Mouse (Mus musculus) cerebellum, adult 2 months (tissue): ENCODE measurements around the gene Popdc3. TPM values are rescaled to one million over a fixed set of nuclear protein-coding genes. Genes with fewer than 3 reads are reported as not detected.

ENCODE experiments used
- DNase-seq, 2 experiments: peaks; one replicate each; pipeline ENCODE4 v3.0.0; 2021
- H3K27ac ChIP-seq: fragments of 200-500 bp; 2 replicates; pipeline ENCODE4 v1.5.1; 2012; ENCODE audit warnings: low read length, control low read depth, inconsistent platforms; ENCODE audit not compliant: insufficient read depth
- H3K27me3 ChIP-seq: fragments of 200-500 bp; 2 replicates; pipeline ENCODE4 v1.6.1; 2012; ENCODE audit warnings: inconsistent platforms, mild to moderate bottlenecking, low read length, moderate library complexity; ENCODE audit not compliant: control insufficient read depth, insufficient read depth
- H3K4me1 ChIP-seq: fragments of 200-500 bp; 2 replicates; pipeline ENCODE4 v1.6.1; 2011; ENCODE audit warnings: low read length; ENCODE audit not compliant: control insufficient read depth, insufficient read depth
- H3K4me3 ChIP-seq: fragments of 200-500 bp; replicated peaks from 2 replicates; pipeline ENCODE3; 2011; ENCODE audit warnings: mild to moderate bottlenecking, low read depth, low read length, control low read depth; ENCODE audit not compliant: insufficient read depth
- CTCF ChIP-seq: fragments of 200-500 bp; IDR thresholded peaks from 2 replicates; pipeline ENCODE4 v1.5.1; 2011; ENCODE audit warnings: low read depth, mild to moderate bottlenecking, control low read depth, low read length, moderate library complexity, borderline replicate concordance; ENCODE audit not compliant: insufficient read depth
- POLR2A ChIP-seq: fragments of 200-500 bp; IDR thresholded peaks from 2 replicates; pipeline ENCODE4 v1.6.1; 2011; ENCODE audit warnings: low read length, control low read depth, borderline replicate concordance; ENCODE audit not compliant: insufficient read depth
- WGBS: fragments of 180-500 bp; shearing (Covaris S2); methylation state at CpG from one replicate; pipeline ENCODE4 v1.1.7; 2018; 5-methylcytosine and 5-hydroxymethylcytosine counted together
- polyA plus RNA-seq: library from polyadenylated mRNA; depleted of rRNA; stranded (reverse); fragments of >200 nt; gene quantifications from 2 replicates; pipeline ENCODE4 v1.2.3, GENCODE M21; 2012

Popdc3 gene
- polyA plus RNA-seq, 1 experiment, result 2.1 TPM

- 82% methylated on average over 6 of the region's 6 CpGs for WGBS
- H3K27me3 ChIP-seq, result no peaks in the 10 kb centered on the region
- DNase-seq, result no peak
Observed at GRCm38 (mm10) chr10:45144038-45144817, 33.7 kb upstream of the Popdc3 start.

DNA sequence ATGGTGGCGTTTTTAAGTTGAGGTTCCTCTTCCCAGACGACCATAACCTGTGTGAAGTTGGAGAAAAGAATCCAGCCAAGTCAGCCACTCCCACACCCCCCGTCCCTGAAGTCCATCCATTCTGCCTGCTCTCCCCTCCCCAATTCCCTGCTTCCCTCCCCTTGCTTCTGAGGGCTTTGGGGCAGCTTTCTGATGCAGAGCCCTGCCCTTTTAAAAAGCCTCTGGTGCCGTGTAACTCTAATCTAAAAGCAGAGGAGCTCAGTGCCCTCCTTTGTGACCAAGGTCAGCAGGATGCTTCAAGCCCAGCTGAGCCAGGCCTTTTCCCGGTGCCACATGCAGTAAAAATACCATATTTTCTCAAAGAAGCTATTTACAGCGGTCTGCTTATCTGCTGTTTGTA lies 31.1 kb upstream of the Popdc3 start:
- H3K4me1 ChIP-seq, result no peaks in the 10 kb centered on the region
- 33% methylated on average over 6 of the region's 6 CpGs for WGBS
- no peak overlapping the region for H3K4me3 ChIP-seq
- no peak for TF ChIP-seq CTCF
- no peak for TF ChIP-seq POLR2A
- H3K27me3 ChIP-seq, result no peaks in the 10 kb centered on the region
- H3K27ac ChIP-seq, result no peak overlapping the region
- no peak for DNase-seq

More at GRCm38 (mm10) chr10:45144038-45144817, 33.7 kb upstream of the Popdc3 start:
- no peak overlapping the region for H3K27ac ChIP-seq
- H3K4me1 ChIP-seq, result no peaks in the 10 kb centered on the region
- no peak overlapping the region for H3K4me3 ChIP-seq
- TF ChIP-seq CTCF, result no peak
- TF ChIP-seq POLR2A, result no peak

GRCm38 (mm10) chr10:45151137-45151536 lies 26.8 kb upstream of the Popdc3 start:
- TF ChIP-seq POLR2A (no peak), CTCF (no peak)
- H3K4me1 ChIP-seq, result no peaks in the 10 kb centered on the region
- H3K4me3 ChIP-seq, result no peak overlapping the region
- DNase-seq, result no peak
- H3K27ac ChIP-seq, result no peak overlapping the region
- WGBS, result 27% methylated on average over 5 of the region's 5 CpGs
- no peaks in the 10 kb centered on the region for H3K27me3 ChIP-seq

DNA sequence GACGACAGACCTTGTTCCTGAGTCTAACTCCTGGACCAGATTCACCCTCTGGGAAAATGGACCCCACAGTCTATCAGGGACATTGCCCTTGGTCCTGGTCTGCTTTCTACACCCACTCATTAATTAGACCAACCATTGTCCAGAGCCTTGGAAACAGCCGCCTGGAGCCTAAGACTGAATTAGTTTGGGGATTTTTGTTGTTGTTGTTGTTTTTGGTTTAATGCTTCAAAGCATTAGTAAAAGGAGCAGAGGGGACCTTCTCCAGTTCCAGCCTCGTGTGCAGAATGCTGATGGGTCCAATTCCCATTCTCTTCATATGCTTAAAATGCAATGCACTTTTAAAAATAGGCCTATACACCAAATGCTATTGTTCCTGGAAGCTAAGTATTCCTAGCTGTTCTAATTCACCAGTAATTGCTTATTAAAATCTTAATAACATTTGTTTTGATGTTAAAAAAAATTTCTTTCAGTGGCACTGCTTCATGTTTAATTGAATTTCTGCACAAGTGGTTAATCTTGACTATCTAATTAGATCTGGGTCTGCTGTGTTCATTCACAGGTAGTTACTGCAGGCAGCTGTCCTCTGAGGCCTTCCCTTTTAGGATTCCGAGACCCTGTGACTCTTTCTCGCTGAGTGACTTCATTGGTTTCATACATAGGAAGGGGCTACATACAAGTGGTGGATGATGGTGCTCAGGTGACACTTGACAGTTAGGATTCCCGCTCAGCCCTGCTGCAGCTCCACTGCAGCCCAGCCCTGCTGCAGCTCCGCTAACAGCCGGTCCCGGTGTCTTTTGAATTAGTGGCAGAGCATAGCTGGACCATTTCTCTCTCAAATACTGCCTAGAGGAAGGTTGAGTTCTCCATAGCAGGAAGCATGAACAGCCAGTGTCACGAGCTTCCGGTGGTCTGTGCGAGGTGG lies 25.9 kb upstream of the Popdc3 start:
- no peak overlapping the region for H3K27ac ChIP-seq
- no peak overlapping the region for H3K4me3 ChIP-seq
- no peaks in the 10 kb centered on the region for H3K27me3 ChIP-seq
- no peak for TF ChIP-seq CTCF
- no peak for TF ChIP-seq POLR2A
- H3K4me1 ChIP-seq, result no peaks in the 10 kb centered on the region
- WGBS, result 91% methylated on average over 12 of the region's 12 CpGs
- no peak for DNase-seq

DNA sequence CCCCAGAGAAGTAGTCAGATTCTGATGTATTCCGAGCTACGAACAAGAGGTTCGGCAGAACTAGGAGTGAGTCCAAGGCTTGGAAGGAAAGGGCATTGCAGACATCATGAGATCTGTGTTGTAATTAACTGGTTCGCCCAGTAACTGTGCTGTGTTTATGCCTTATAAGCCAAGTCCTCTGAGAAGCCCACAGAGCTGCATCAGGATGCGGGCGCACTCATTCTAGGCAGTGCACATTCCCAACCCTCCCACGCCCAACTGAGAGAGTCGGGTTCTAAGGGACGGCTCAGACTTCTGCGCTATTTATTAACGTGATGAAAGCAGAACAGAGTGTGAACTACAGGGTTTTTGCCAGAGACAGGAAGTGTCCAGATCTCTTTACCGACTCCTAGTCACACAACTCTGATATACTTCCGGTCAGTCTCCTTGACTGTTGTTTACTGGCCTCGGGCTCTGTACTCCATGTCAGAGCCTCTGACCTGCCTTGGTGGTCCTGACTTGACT lies 23.3 kb upstream of the Popdc3 start:
- Histone ChIP-seq H3K27me3 (no peaks in the 10 kb centered on the region), H3K4me3 (no peak overlapping the region), H3K27ac (no peak overlapping the region), H3K4me1 (no peaks in the 10 kb centered on the region)
- no peak for DNase-seq
- no peak for TF ChIP-seq POLR2A
- TF ChIP-seq CTCF, result no peak
- 92% methylated on average over 14 of the region's 14 CpGs for WGBS

GRCm38 (mm10) chr10:45165851-45166250 lies 12.0 kb upstream of the Popdc3 start:
- Histone ChIP-seq H3K4me3 (no peak overlapping the region), H3K27me3 (no peaks in the 10 kb centered on the region), H3K27ac (no peak overlapping the region), H3K4me1 (no peaks in the 10 kb centered on the region)
- no peak for DNase-seq
- WGBS, result 80% methylated on average over 8 of the region's 8 CpGs
- TF ChIP-seq CTCF (no peak), POLR2A (no peak)

DNA sequence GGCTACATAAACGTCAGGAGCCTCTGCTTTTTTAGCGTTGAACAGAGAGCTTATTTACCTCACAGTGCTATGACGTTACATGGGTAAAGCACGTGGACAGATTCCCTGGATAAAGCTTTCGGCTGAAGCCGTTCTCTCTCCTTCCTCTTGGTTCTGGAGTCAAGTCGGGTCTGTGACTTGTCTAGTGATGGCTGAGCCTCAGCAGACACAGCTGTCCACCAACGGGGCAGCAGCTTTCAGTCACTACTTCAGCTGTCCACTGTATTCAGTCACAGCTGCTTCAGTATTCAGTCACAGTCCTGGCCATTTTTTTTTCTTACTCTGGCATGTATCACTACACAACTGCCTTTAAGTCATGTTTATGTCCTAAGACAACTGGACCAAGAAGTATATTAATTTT lies 4.0 kb upstream of the Popdc3 start:
- no peak overlapping the region for H3K4me3 ChIP-seq
- H3K27ac ChIP-seq, result no peak overlapping the region
- no peak for TF ChIP-seq CTCF
- TF ChIP-seq POLR2A, result no peak
- no peaks in the 10 kb centered on the region for H3K4me1 ChIP-seq
- WGBS, result 78% methylated on average over 8 of the region's 8 CpGs
- H3K27me3 ChIP-seq, result no peaks in the 10 kb centered on the region
- DNase-seq, result no peak
